Mouse (Mus musculus) activated CD4-positive, CD25-positive, alpha-beta regulatory T cell, adult 9 weeks (primary cell): ENCODE results near the gene Mtr. TPM values are rescaled to one million over a fixed set of nuclear protein-coding genes. Genes with fewer than 3 reads are reported as not detected.

Experiments
- polyA plus RNA-seq: library from polyadenylated mRNA; unstranded; fragments of 100-300 nt; shearing (Covaris generic); gene quantifications from one replicate; pipeline ENCODE4 v1.2.1, GENCODE M21; 2017

The Mtr gene
- polyA plus RNA-seq = 34.9 TPM

GRCm38 (mm10) chr13:12257391-12258380 lies at the start of gene Mtr:
Gene Mtr, minus strand, starts transcription at chr13:12258113.

Other genes with a start within 250 kb of the Mtr start
- gene Ryr2, start 151.2 kb downstream of the Mtr start, polyA plus RNA-seq = 0.97 TPM
- 11.5 TPM for gene Actn2, start 82.6 kb upstream of the Mtr start, polyA plus RNA-seq
- 73.4 TPM for gene Heatr1, start 136.9 kb upstream of the Mtr start, polyA plus RNA-seq
- 90.8 TPM for gene Lgals8, start 206.8 kb upstream of the Mtr start, polyA plus RNA-seq